Mouse (Mus musculus) forebrain, embryonic 10.5 days (tissue): ENCODE data around the gene Alad. TPM values are rescaled to one million over a fixed set of nuclear protein-coding genes. Genes with fewer than 3 reads are reported as not detected.

ENCODE experiments used
- DNase-seq: peaks from one replicate; pipeline ENCODE4 v3.0.0-alpha.2; 2017; ENCODE audit warnings: low spot score; ENCODE audit errors: extremely low spot score
- H3K27ac ChIP-seq: fragments of 300-500 bp; sonication (generic); 2 replicates; pipeline ENCODE4 v1.5.1; 2016; ENCODE audit warnings: mild to moderate bottlenecking
- H3K27me3 ChIP-seq: fragments of 300-500 bp; sonication (generic); 2 replicates; pipeline ENCODE4 v1.6.1; 2016; ENCODE audit warnings: mild to moderate bottlenecking; ENCODE audit not compliant: poor library complexity, severe bottlenecking
- H3K36me3 ChIP-seq: fragments of 300-500 bp; sonication (generic); replicated peaks from 2 replicates; pipeline ENCODE4 v1.6.1; 2016; ENCODE audit warnings: mild to moderate bottlenecking, moderate library complexity
- H3K4me1 ChIP-seq: fragments of 300-500 bp; sonication (generic); 2 replicates; pipeline ENCODE4 v1.6.1; 2016
- H3K4me3 ChIP-seq: fragments of 300-500 bp; sonication (generic); 2 replicates; pipeline ENCODE4 v1.5.1; 2016; ENCODE audit warnings: mild to moderate bottlenecking, moderate library complexity
- H3K9me3 ChIP-seq: fragments of 300-500 bp; sonication (generic); 2 replicates; pipeline ENCODE4 v1.6.1; 2016; ENCODE audit warnings: mild to moderate bottlenecking, moderate library complexity
- WGBS: fragments of 180-500 bp; shearing (Covaris S2); methylation state at CpG from one replicate; pipeline ENCODE4 v1.1.7; 2016; 5-methylcytosine and 5-hydroxymethylcytosine counted together
- polyA plus RNA-seq: library from polyadenylated mRNA; unstranded; fragments of >200 nt; fragmentation: Nextera tagmentation; extraction: Ambion mirVana; gene quantifications from 2 replicates; pipeline ENCODE4 v1.2.1, GENCODE M21; 2016

Gene Alad
- polyA plus RNA-seq, 1 experiment from 2014 or later: 125 TPM

DNA sequence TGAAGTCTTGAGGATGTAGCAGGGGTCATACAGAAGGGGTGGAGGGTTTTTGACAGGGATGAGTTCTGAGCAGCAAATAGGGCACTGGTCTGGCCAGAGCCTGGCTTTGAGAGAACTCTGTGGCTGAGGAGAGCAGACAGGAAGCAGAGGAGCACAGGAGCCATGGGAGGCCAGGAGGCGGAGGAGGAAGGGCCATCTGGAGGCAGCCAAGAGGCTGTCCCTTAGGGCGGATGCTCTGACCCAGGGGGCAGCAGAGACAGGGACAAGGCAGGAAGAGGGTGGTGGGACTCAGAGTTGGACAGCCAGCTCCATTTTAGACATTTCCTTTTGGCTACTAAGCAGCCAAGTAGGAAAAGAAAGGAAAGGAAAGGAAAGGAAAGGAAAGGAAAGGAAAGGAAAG is 3.6 kb downstream of the Alad start:
- peak overlapping the region; percentile 34; the same call in 1 of the 2 replicates for H3K4me3 ChIP-seq
- H3K36me3 ChIP-seq: peaks cover 32% of the 10 kb centered on the region
- 44% methylated on average over 2 of the region's 2 CpGs for WGBS
- H3K27ac ChIP-seq: peak overlapping the region; percentile 72
- H3K27me3 ChIP-seq: no peaks in the 10 kb centered on the region
- DNase-seq: no peak
- H3K4me1 ChIP-seq: peaks cover 56% of the 10 kb centered on the region
- H3K9me3 ChIP-seq: no peaks in the 10 kb centered on the region

DNA sequence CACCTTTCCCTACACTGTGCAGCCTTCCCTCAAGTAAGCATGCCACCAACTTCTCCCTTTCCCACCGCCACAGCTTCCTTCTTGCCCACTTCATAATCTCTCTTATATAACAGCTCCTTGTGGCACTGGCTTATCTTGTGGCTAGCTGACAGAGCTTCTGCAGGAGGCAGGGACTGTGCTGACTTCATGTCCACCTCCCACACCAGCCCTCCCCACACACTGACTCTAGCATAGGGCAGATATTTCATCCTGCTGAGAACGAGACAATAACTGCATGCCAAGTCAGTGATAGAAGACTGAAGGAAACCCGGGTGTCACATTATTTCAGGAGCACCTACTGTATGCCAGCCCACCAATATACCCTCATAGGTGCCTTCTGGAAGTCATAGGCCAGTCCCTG is 4.2 kb downstream of the Alad start:
- H3K27me3 ChIP-seq: no peaks in the 10 kb centered on the region
- DNase-seq: no peak
- H3K9me3 ChIP-seq: no peaks in the 10 kb centered on the region
- H3K27ac ChIP-seq: peak overlapping the region; percentile 72
- H3K36me3 ChIP-seq: peaks cover 38% of the 10 kb centered on the region
- WGBS: 86% methylated on average over 3 of the region's 3 CpGs
- H3K4me3 ChIP-seq: peak overlapping the region; percentile 34; the same call in 1 of the 2 replicates
- peaks cover 51% of the 10 kb centered on the region for H3K4me1 ChIP-seq

DNA sequence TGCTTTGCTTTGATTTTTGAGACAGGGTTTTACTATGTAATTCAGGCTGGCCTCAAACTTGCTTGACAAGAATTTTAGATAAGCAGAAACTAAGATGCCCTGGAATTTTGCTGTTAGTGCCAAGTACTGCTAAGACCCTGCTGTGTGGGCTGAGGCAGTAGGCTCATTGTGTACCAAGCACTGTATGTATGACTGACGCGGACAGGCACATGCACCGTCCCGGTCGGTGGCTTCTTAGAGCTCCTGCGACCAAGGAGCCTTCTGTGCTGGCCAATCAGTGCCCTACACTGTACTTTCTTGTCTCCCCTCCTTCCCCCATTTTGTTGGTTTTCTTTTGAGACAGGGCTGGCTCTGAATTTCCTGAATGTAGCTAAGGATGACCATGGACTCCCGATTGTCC is 4.7 kb downstream of the Alad start:
- no peak for DNase-seq
- Histone ChIP-seq H3K36me3 (peaks cover 42% of the 10 kb centered on the region), H3K27ac (peak overlapping the region; percentile 72; the same call in 1 of the 2 replicates), H3K27me3 (no peaks in the 10 kb centered on the region), H3K4me3 (peak overlapping the region; percentile 34; the same call in 1 of the 2 replicates), H3K9me3 (no peaks in the 10 kb centered on the region), H3K4me1 (peaks cover 46% of the 10 kb centered on the region)
- WGBS: 93% methylated on average over 7 of the region's 7 CpGs

DNA sequence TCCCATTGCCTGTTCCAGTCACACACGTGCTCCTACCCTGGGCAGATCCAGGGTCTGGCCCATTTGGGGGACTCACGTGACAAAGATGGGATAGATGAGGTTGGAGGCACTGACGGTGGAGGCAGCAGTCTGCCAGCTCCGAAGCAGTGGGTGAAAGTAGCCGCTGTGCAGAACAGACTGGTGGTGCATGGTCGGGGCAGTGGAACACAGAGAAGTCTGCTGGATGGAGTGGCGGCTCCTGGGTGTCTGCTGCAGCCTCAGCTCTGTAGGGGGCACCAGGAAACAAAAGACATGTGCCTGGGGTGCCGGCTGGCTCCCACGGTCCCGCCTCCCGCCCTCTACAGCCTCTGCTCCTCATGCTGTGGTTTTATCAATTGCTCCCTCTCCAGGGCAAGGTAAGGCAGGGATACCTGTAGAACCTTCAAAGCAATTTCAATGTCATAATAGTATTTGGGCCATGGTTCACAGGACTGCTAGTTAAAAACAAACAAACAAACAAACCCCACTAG is 5.7 kb downstream of the Alad start:
- 58% methylated on average over 11 of the region's 11 CpGs for WGBS
- H3K27me3 ChIP-seq: no peaks in the 10 kb centered on the region

DNA sequence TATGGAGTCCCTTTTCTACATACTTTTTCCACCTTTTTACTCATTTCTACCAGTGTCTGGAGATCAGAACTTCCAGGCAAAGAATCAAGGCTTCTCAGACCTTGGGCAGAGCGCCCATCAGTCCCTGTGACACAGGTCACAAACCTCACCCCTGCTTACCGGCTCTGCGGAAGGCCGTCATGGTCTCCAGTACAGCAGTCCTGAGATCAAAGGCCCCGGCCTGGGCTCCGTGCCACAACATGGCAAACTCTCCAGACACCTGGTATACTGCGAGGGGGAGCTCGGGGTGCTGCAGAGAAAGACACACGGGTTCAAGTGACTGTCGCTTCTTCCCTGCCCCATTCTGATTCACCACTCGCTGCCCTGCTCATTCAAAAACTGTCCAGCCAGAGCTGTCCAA is 9.8 kb downstream of the Alad start:
- DNase-seq: no peak
- WGBS: 93% methylated on average over 11 of the region's 11 CpGs
- Histone ChIP-seq H3K27me3 (no peaks in the 10 kb centered on the region), H3K36me3 (peaks cover 72% of the 10 kb centered on the region), H3K27ac (no peak overlapping the region), H3K4me1 (peaks cover 4% of the 10 kb centered on the region; the same call in 1 of the 2 replicates), H3K4me3 (no peak overlapping the region), H3K9me3 (no peaks in the 10 kb centered on the region)

More for the DNA sequence above, 5.7 kb downstream of the Alad start:
- Histone ChIP-seq H3K36me3 (peaks cover 52% of the 10 kb centered on the region), H3K9me3 (no peaks in the 10 kb centered on the region), H3K4me3 (no peak overlapping the region), H3K27ac (no peak overlapping the region), H3K4me1 (peaks cover 39% of the 10 kb centered on the region)
- no peak for DNase-seq

DNA sequence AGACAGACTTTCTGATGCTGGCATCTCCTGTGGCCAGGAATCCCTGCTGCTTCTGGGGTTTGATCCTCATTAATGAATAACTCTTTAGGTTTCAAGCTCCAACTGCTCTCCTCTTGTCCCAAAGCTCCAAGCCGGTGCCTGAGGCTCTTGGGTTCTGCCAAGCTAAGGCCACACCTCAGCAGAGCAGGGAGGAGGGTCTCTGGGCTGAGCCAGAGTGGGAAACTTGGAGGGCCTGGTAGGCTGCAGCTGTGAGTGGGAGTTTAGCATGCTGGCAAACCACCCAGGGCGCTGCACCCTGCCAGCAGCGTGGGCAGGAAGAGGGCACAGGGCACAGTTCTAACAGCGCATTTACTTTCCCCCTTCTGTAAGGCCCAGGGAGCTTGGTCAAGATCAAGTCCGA is 10.9 kb downstream of the Alad start:
- H3K4me3 ChIP-seq: no peak overlapping the region
- no peak for DNase-seq
- no peak overlapping the region for H3K27ac ChIP-seq
- H3K4me1 ChIP-seq: 0 out of 2 replicates have a peak, but pooled peaks cover under 1% of the 10 kb centered on the region
- WGBS: 95% methylated on average over 5 of the region's 5 CpGs
- H3K27me3 ChIP-seq: no peaks in the 10 kb centered on the region
- H3K36me3 ChIP-seq: peaks cover 68% of the 10 kb centered on the region
- no peaks in the 10 kb centered on the region for H3K9me3 ChIP-seq

DNA sequence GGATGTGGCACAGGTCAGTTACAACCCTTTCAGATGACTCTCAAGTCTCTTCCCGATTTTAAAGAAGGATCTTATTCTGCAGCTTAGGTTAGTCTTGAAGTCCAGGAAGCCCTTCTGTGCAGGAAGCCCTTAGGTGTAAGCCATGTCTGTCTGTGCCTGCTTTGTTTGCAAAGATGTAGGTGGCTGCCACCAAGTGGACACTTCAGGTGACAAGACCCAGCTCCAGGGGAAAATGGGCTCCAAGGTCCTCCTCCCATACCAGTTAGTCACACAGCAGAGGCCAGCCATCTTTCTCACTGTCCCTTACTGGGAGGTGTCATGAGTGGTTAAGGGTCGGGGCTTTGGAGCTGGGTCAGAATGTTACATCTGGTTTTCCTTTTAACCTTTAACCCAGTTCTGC is 12.9 kb downstream of the Alad start:
- H3K9me3 ChIP-seq: no peaks in the 10 kb centered on the region
- peaks cover 47% of the 10 kb centered on the region for H3K36me3 ChIP-seq
- H3K4me1 ChIP-seq: peaks cover 5% of the 10 kb centered on the region
- WGBS: 63% methylated on average over 2 of the region's 2 CpGs
- no peaks in the 10 kb centered on the region for H3K27me3 ChIP-seq
- no peak overlapping the region for H3K27ac ChIP-seq
- peak; percentile 26 for DNase-seq
- no peak overlapping the region for H3K4me3 ChIP-seq

DNA sequence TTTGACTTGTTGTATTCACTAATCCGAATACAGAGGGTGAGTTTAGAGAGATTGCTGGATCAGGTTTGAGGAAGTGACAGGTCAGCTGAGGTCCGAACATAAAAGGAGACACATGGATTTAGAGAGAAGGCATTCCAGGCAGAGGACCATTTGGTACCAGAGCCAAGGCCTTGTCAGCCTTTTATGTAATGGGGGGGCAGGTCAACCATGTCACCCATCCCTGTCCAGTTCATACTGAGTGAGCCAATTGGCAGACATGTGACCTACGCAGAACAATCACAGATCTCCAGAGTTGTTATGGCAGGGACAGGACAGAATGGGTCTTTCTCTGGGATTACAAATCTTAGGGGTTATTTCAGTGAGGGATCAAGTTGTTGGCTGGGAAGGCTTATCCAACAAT is 13.7 kb downstream of the Alad start:
- DNase-seq: no peak
- Histone ChIP-seq H3K36me3 (peaks cover 39% of the 10 kb centered on the region), H3K27ac (no peak overlapping the region), H3K27me3 (no peaks in the 10 kb centered on the region), H3K9me3 (no peaks in the 10 kb centered on the region), H3K4me1 (peaks cover 11% of the 10 kb centered on the region), H3K4me3 (no peak overlapping the region)
- WGBS: 88% methylated on average over 3 of the region's 3 CpGs

DNA sequence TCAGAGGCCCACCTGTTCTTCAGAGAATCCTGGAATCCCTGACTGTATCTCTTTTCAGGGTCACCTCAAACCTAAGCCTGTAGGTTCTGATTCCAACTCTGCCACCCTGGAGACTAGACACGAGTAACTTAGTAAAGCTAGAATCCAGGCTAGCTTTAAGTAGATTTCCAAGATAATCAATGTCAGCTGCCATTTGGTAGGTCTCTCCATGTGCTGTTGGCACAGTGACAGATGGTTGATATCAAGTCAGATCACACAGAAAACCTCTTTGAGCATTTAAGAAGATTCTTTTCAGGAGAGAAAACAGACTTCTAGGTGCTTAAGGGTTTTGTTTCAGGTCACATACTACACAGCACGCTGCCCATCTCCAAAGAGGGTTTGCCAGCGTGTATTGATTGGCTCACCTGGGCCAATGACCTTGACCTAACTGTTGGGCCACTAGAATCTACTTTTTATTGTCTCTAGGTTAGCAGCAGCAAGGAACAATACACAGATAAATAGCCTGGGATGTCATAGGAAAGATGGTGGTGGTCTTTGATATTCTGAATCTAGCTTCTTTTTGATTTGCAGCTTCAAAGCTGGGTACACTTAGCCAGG is 16.2 kb downstream of the Alad start, which contains the start of gene Hdhd3:
Gene Hdhd3 (minus strand): TSS at position 94 of the 597 bp plus-strand sequence.
- H3K27ac ChIP-seq: peak within 1 kb of the TSS; percentile 86

DNA sequence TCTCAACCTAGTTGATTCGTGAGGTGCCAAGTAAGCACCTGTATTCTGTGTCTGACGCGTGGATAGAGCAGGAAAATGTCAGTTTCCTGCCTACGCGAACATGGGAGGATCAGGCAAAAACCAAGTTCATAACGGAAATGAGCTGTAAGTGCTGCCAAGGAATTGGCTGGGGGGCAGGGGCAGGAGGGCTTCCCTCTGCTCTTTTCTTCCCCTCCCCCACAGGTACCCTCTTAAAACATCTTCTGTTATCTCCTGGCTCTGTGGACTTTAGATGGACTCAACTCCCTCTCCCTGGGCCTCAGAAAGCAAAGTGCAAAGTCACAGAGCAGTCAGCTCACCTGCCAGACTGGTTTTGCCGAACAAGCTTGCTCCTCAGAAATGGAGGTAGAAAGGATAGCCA is 16.7 kb downstream of the Alad start:
- peak overlapping the region; percentile 62; the same call in 1 of the 2 replicates for H3K4me3 ChIP-seq
- no peak for DNase-seq

More for the DNA sequence above, 16.2 kb downstream of the Alad start, which contains the start of gene Hdhd3:
- 81% methylated on average over 3 of the region's 3 CpGs for WGBS
- Histone ChIP-seq H3K36me3 (peaks cover 28% of the 10 kb centered on the region), H3K9me3 (no peaks in the 10 kb centered on the region), H3K27me3 (no peaks in the 10 kb centered on the region), H3K4me1 (peaks cover 11% of the 10 kb centered on the region), H3K4me3 (peak within 1 kb of the TSS; percentile 62)
- no peak for DNase-seq

DNA sequence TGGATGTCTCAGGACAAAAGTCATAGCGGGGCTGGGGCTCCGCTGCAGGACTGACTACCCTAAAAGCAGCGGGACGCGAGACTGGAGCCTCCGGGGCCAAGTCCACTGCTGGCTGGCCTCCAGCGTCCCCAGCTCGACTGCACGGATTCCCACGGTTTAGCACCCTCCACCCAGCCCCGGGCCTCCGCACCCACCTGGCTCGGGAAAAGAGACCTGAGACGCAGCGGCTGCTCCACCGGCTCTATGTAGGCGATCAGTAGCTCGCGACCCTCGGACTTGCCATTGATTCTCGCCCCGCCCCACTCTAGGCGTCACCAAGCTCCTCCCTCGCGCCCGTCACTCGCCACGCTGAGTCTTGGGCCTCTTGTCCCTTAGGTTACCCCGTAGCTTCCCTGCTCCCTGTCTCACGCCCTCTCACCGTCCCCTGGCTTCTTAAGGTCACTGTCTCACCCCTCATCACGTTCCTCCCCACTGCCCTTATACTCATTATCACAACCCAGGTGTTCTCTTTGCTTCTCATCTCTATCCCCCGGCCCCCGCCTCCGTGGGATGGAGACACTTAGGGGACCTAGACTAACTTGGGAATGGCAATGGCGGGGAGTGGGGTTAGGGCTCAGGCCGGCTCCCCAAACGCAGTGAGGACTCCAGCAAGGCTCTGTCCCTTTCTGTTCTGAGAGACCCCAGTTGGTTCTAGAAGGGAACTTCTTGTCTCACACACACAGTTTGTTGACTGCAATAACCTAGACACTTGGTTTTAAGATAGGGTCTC is 17.6 kb downstream of the Alad start:
- Histone ChIP-seq H3K27me3 (no peaks in the 10 kb centered on the region), H3K27ac (peak overlapping the region; percentile 86), H3K36me3 (peaks cover 18% of the 10 kb centered on the region), H3K9me3 (no peaks in the 10 kb centered on the region), H3K4me1 (peaks cover 11% of the 10 kb centered on the region), H3K4me3 (peak overlapping the region; percentile 62)
- DNase-seq: peak; percentile 92
- 3% methylated on average over 38 of the region's 38 CpGs for WGBS

More for the DNA sequence above, 16.7 kb downstream of the Alad start:
- no peaks in the 10 kb centered on the region for H3K9me3 ChIP-seq
- H3K36me3 ChIP-seq: peaks cover 26% of the 10 kb centered on the region
- WGBS: 82% methylated on average over 7 of the region's 7 CpGs
- H3K27me3 ChIP-seq: no peaks in the 10 kb centered on the region
- peaks cover 11% of the 10 kb centered on the region for H3K4me1 ChIP-seq
- no peak overlapping the region for H3K27ac ChIP-seq

DNA sequence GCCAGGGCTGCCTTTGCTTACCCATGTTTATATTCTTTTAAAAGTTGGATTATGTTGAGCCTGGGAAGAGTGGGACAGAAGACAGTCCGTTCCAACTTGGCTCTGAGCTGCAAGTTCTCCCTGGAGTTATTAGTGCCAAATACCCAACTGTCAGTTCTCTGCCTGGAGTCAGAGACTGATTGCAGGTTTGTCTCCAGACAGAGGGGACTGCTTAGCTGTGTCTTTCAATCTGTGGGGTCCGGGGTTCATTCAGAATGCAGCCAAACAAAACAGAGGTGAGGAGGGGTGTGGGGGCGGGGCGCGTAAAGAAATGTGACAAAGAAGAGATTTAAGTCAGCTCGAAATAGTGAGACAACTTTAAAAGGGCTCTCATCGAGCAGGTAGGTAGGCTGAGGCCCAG is 18.2 kb downstream of the Alad start:
- WGBS: 6% methylated on average over 7 of the region's 7 CpGs
- Histone ChIP-seq H3K4me1 (peaks cover 11% of the 10 kb centered on the region), H3K27me3 (no peaks in the 10 kb centered on the region), H3K9me3 (no peaks in the 10 kb centered on the region), H3K4me3 (peak overlapping the region; percentile 62), H3K36me3 (peaks cover 17% of the 10 kb centered on the region), H3K27ac (peak overlapping the region; percentile 86)
- no peak for DNase-seq

DNA sequence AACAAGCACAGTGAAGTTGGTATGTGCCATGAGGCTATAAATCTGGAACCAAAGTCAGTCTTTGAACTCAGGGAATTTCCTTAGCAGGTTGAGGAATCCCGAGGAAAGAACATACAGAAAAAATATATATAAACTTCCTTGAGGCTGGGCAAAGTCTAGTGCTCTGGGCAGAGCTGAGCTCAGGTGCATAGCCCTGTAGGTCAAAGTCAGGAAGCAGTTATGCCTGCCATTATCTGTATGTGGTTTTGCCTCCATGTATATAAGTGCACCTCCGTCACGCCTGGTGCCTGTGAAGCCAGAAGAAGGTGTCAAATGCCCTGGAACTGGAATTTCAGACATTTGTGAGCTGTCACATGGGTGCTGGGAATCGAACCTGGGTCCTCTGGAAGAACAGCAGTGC is 18.9 kb downstream of the Alad start:
- DNase-seq: no peak
- H3K4me3 ChIP-seq: no peak overlapping the region
- 91% methylated on average over 4 of the region's 4 CpGs for WGBS

More for the DNA sequence above, 18.9 kb downstream of the Alad start:
- Histone ChIP-seq H3K4me1 (peaks cover 11% of the 10 kb centered on the region), H3K36me3 (peaks cover 17% of the 10 kb centered on the region), H3K9me3 (no peaks in the 10 kb centered on the region), H3K27ac (no peak overlapping the region), H3K27me3 (0 out of 2 replicates have a peak, but pooled peaks cover 4% of the 10 kb centered on the region)
